Mouse (Mus musculus) kidney, postnatal 0 days (tissue): ENCODE results near the gene Gm21750. TPM values are rescaled to one million over a fixed set of nuclear protein-coding genes. Genes with fewer than 3 reads are reported as not detected.

Source experiments
- ATAC-seq: fragments of 200-750 bp; cut with Nextera tagmentation; replicated peaks from 2 replicates; pipeline ENCODE4 v1.8.0; 2017; ENCODE audit warnings: low read depth, moderate number of reproducible peaks, moderate TSS enrichment, moderate library complexity; ENCODE audit not compliant: low FRiP score
- DNase-seq: peaks from one replicate; pipeline ENCODE4 v3.0.0-alpha.2; 2016; ENCODE audit warnings: low spot score
- H3K27ac ChIP-seq: fragments of 300-500 bp; sonication (generic); 2 replicates; pipeline ENCODE4 v1.5.1; 2014; ENCODE audit warnings: mild to moderate bottlenecking
- H3K27me3 ChIP-seq: fragments of 300-500 bp; sonication (generic); 2 replicates; pipeline ENCODE4 v1.6.1; 2014; ENCODE audit warnings: low read length, mixed read lengths; ENCODE audit not compliant: insufficient read depth
- H3K36me3 ChIP-seq: fragments of 300-500 bp; sonication (generic); 2 replicates; pipeline ENCODE4 v1.6.1; 2014; ENCODE audit warnings: low read length, mixed read lengths; ENCODE audit not compliant: insufficient read depth
- H3K4me1 ChIP-seq: fragments of 300-500 bp; sonication (generic); replicated peaks from 2 replicates; pipeline ENCODE4 v1.6.1; 2014; ENCODE audit warnings: antibody characterized with exemption, low read length, mixed read lengths; ENCODE audit not compliant: insufficient read depth
- H3K4me2 ChIP-seq: fragments of 300-500 bp; sonication (generic); 2 replicates; pipeline ENCODE4 v1.6.1; 2014; ENCODE audit warnings: mild to moderate bottlenecking, low read length, moderate library complexity, mixed read lengths
- H3K4me3 ChIP-seq: fragments of 300-500 bp; sonication (generic); replicated peaks from 2 replicates; pipeline ENCODE4 v1.5.1; 2014; ENCODE audit warnings: low read depth, low read length
- H3K9ac ChIP-seq: fragments of 300-500 bp; sonication (generic); 2 replicates; pipeline ENCODE4 v1.6.1; 2014; ENCODE audit warnings: low read depth, low read length
- H3K9me3 ChIP-seq: fragments of 300-500 bp; sonication (generic); replicated peaks from 2 replicates; pipeline ENCODE4 v1.6.1; 2016; ENCODE audit warnings: low read length, inconsistent platforms, mixed read lengths
- CTCF ChIP-seq: IDR thresholded peaks from 2 replicates; pipeline ENCODE4 v1.5.1; 2016; ENCODE audit warnings: antibody characterized with exemption, low read depth, mild to moderate bottlenecking, moderate library complexity
- WGBS: fragments of 180-500 bp; shearing (Covaris S2); extraction: QIAGEN DNeasy Blood & Tissue Kit; methylation state at CpG from one replicate; pipeline ENCODE4 v1.1.7; 2014; 5-methylcytosine and 5-hydroxymethylcytosine counted together
- polyA plus RNA-seq: library from polyadenylated mRNA; unstranded; fragments of >200 nt; fragmentation: Nextera tagmentation; extraction: Ambion mirVana; gene quantifications from 2 replicates; pipeline ENCODE4 v1.2.1, GENCODE M21; 2015

Gm21750 gene
- polyA plus RNA-seq, 1 experiment from 2014 or later = not detected

GRCm38 (mm10) chr14:73634356-73634755 lies 26.7 kb upstream of the Gm21750 start:
- Histone ChIP-seq H3K36me3 (no peaks in the 10 kb centered on the region), H3K27me3 (no peaks in the 10 kb centered on the region), H3K4me3 (no peak overlapping the region), H3K27ac (no peak overlapping the region), H3K9ac (no peak overlapping the region), H3K4me2 (no peak overlapping the region), H3K9me3 (no peaks in the 10 kb centered on the region), H3K4me1 (no peaks in the 10 kb centered on the region)
- no peak for TF ChIP-seq CTCF
- ATAC-seq (no peak), DNase-seq (no peak)
- 95% methylated on average over 3 of the region's 3 CpGs for WGBS

GRCm38 (mm10) chr14:73637460-73637859 lies 23.6 kb upstream of the Gm21750 start:
- Histone ChIP-seq H3K4me2 (no peak overlapping the region), H3K4me3 (no peak overlapping the region), H3K9me3 (no peaks in the 10 kb centered on the region), H3K27ac (no peak overlapping the region), H3K27me3 (no peaks in the 10 kb centered on the region), H3K36me3 (no peaks in the 10 kb centered on the region), H3K4me1 (no peaks in the 10 kb centered on the region), H3K9ac (no peak overlapping the region)
- peak; percentile 45 for TF ChIP-seq CTCF
- no peak for DNase-seq
- ATAC-seq = no peak

- Histone ChIP-seq H3K36me3 (no peaks in the 10 kb centered on the region), H3K9ac (no peak overlapping the region), H3K4me1 (no peaks in the 10 kb centered on the region), H3K27ac (no peak overlapping the region), H3K27me3 (no peaks in the 10 kb centered on the region), H3K4me3 (no peak overlapping the region), H3K4me2 (no peak overlapping the region), H3K9me3 (no peaks in the 10 kb centered on the region)
- DNase-seq = no peak
- no peak for TF ChIP-seq CTCF
- ATAC-seq = no peak
- 88% methylated on average over 4 of the region's 4 CpGs for WGBS
These were observed 10.8 kb upstream of the Gm21750 start for GRCm38 (mm10) chr14:73650179-73650578.

- H3K4me2 ChIP-seq = no peak overlapping the region
- no peak overlapping the region for H3K9ac ChIP-seq
- ATAC-seq (no peak), DNase-seq (no peak)
- H3K4me3 ChIP-seq = no peak overlapping the region
- no peaks in the 10 kb centered on the region for H3K4me1 ChIP-seq
- WGBS = 77% methylated on average over 2 of the region's 2 CpGs
- no peaks in the 10 kb centered on the region for H3K36me3 ChIP-seq
- H3K9me3 ChIP-seq = no peaks in the 10 kb centered on the region
- no peak for TF ChIP-seq CTCF
- no peaks in the 10 kb centered on the region for H3K27me3 ChIP-seq
- no peak overlapping the region for H3K27ac ChIP-seq
These were observed 9.1 kb downstream of the Gm21750 start for GRCm38 (mm10) chr14:73670091-73670490.

- Histone ChIP-seq H3K4me1 (no peaks in the 10 kb centered on the region), H3K4me3 (no peak overlapping the region), H3K9me3 (no peaks in the 10 kb centered on the region), H3K4me2 (no peak overlapping the region), H3K27ac (no peak overlapping the region), H3K9ac (no peak overlapping the region), H3K36me3 (no peaks in the 10 kb centered on the region), H3K27me3 (no peaks in the 10 kb centered on the region)
- ATAC-seq = no peak
- 49% methylated on average over 4 of the region's 4 CpGs for WGBS
- no peak for TF ChIP-seq CTCF
- peak; percentile 51 for DNase-seq
These were observed 26.7 kb downstream of the Gm21750 start for GRCm38 (mm10) chr14:73687726-73688125.

- Histone ChIP-seq H3K27ac (no peak overlapping the region), H3K36me3 (no peaks in the 10 kb centered on the region), H3K4me2 (no peak overlapping the region), H3K4me1 (no peaks in the 10 kb centered on the region), H3K9me3 (no peaks in the 10 kb centered on the region), H3K9ac (no peak overlapping the region), H3K4me3 (no peak overlapping the region), H3K27me3 (no peaks in the 10 kb centered on the region)
- no peak for ATAC-seq
- no peak for TF ChIP-seq CTCF
- WGBS = 75% methylated on average over 2 of the region's 2 CpGs
- no peak for DNase-seq
These were observed 27.4 kb downstream of the Gm21750 start for GRCm38 (mm10) chr14:73688427-73688826.

GRCm38 (mm10) chr14:73700256-73700655 lies 39.2 kb downstream of the Gm21750 start:
- 60% methylated on average over 1 of the region's 1 CpGs for WGBS

More at GRCm38 (mm10) chr14:73700256-73700655, 39.2 kb downstream of the Gm21750 start:
- Histone ChIP-seq H3K36me3 (no peaks in the 10 kb centered on the region), H3K4me3 (no peak overlapping the region), H3K4me1 (no peaks in the 10 kb centered on the region), H3K27ac (no peak overlapping the region), H3K9ac (no peak overlapping the region), H3K4me2 (no peak overlapping the region), H3K27me3 (no peaks in the 10 kb centered on the region), H3K9me3 (no peaks in the 10 kb centered on the region)
- no peak for ATAC-seq
- peak; percentile 79 for TF ChIP-seq CTCF
- DNase-seq = peak; percentile 86
